Mouse (Mus musculus): Measurements from ENCODE around the gene Map1lc3a. TPM values are rescaled to one million over a fixed set of nuclear protein-coding genes. Genes with fewer than 3 reads are reported as not detected.

Gene Map1lc3a
- polyA plus RNA-seq, 1 experiment from 2014 or later: 161 TPM

- 86% methylated on average over 2 of the region's 2 CpGs for WGBS
- Histone ChIP-seq H3K27ac (ENCODE audit: low read depth, low read length) (no peak overlapping the region), H3K36me3 (ENCODE audit: control insufficient read depth, insufficient read depth, low read length) (peaks cover 23% of the 10 kb centered on the region), H3K4me3 (ENCODE audit: low read depth, low read length) (no peak overlapping the region), H3K4me2 (replicated peaks; ENCODE audit: low read depth, low read length) (no peak overlapping the region), H3K4me1 (replicated peaks; ENCODE audit: control insufficient read depth, insufficient read depth, low read length) (no peaks in the 10 kb centered on the region), H3K9ac (ENCODE audit: low read depth, low read length) (no peak overlapping the region), H3K27me3 (ENCODE audit: control insufficient read depth, insufficient read depth, low read length) (no peaks in the 10 kb centered on the region), H3K9me3 (ENCODE audit: control insufficient read depth, low read length) (no peaks in the 10 kb centered on the region)
- DNase-seq (ENCODE audit: low spot score) (no peak), ATAC-seq (ENCODE audit: low FRiP score) (no peak)
Observed at GRCm38 (mm10) chr2:155248718-155249117, 27.4 kb upstream of the Map1lc3a start.

- Histone ChIP-seq H3K9me3 (ENCODE audit: control insufficient read depth, low read length) (no peaks in the 10 kb centered on the region), H3K4me3 (ENCODE audit: low read depth, low read length) (no peak overlapping the region), H3K4me2 (replicated peaks; ENCODE audit: low read depth, low read length) (no peak overlapping the region), H3K9ac (ENCODE audit: low read depth, low read length) (no peak overlapping the region), H3K27ac (ENCODE audit: low read depth, low read length) (no peak overlapping the region), H3K27me3 (ENCODE audit: control insufficient read depth, insufficient read depth, low read length) (no peaks in the 10 kb centered on the region), H3K4me1 (replicated peaks; ENCODE audit: control insufficient read depth, insufficient read depth, low read length) (no peaks in the 10 kb centered on the region), H3K36me3 (ENCODE audit: control insufficient read depth, insufficient read depth, low read length) (peaks cover 16% of the 10 kb centered on the region)
- 93% methylated on average over 5 of the region's 5 CpGs for WGBS
- DNase-seq (ENCODE audit: low spot score) (no peak), ATAC-seq (ENCODE audit: low FRiP score) (no peak)
Observed at GRCm38 (mm10) chr2:155249588-155249987, 26.5 kb upstream of the Map1lc3a start.

GRCm38 (mm10) chr2:155265526-155265925, 10.6 kb upstream of the Map1lc3a start:
- Histone ChIP-seq H3K4me3 (ENCODE audit: low read depth, low read length) (no peak overlapping the region), H3K9me3 (ENCODE audit: control insufficient read depth, low read length) (no peaks in the 10 kb centered on the region), H3K36me3 (ENCODE audit: control insufficient read depth, insufficient read depth, low read length) (no peaks in the 10 kb centered on the region), H3K27ac (ENCODE audit: low read depth, low read length) (no peak overlapping the region), H3K4me2 (replicated peaks; ENCODE audit: low read depth, low read length) (no peak overlapping the region), H3K27me3 (ENCODE audit: control insufficient read depth, insufficient read depth, low read length) (no peaks in the 10 kb centered on the region), H3K9ac (ENCODE audit: low read depth, low read length) (no peak overlapping the region), H3K4me1 (replicated peaks; ENCODE audit: control insufficient read depth, insufficient read depth, low read length) (no peaks in the 10 kb centered on the region)
- WGBS: 91% methylated on average over 6 of the region's 6 CpGs
- DNase-seq (ENCODE audit: low spot score): no peak
- ATAC-seq (ENCODE audit: low FRiP score): no peak

- DNase-seq (ENCODE audit: low spot score): no peak
- no peak overlapping the region for H3K4me2 ChIP-seq (replicated peaks; ENCODE audit: low read depth, low read length)
- H3K27ac ChIP-seq (ENCODE audit: low read depth, low read length): no peak overlapping the region
- no peak overlapping the region for H3K4me3 ChIP-seq (ENCODE audit: low read depth, low read length)
- no peaks in the 10 kb centered on the region for H3K27me3 ChIP-seq (ENCODE audit: control insufficient read depth, insufficient read depth, low read length)
- no peak for ATAC-seq (ENCODE audit: low FRiP score)
- 87% methylated on average over 5 of the region's 5 CpGs for WGBS
- H3K36me3 ChIP-seq (ENCODE audit: control insufficient read depth, insufficient read depth, low read length): no peaks in the 10 kb centered on the region
- H3K9ac ChIP-seq (ENCODE audit: low read depth, low read length): no peak overlapping the region
- H3K9me3 ChIP-seq (ENCODE audit: control insufficient read depth, low read length): no peaks in the 10 kb centered on the region
- H3K4me1 ChIP-seq (replicated peaks; ENCODE audit: control insufficient read depth, insufficient read depth, low read length): no peaks in the 10 kb centered on the region
Observed at GRCm38 (mm10) chr2:155266896-155267295, 9.2 kb upstream of the Map1lc3a start.

GRCm38 (mm10) chr2:155271957-155272356, 4.1 kb upstream of the Map1lc3a start:
- Histone ChIP-seq H3K27me3 (ENCODE audit: control insufficient read depth, insufficient read depth, low read length) (no peaks in the 10 kb centered on the region), H3K4me1 (replicated peaks; ENCODE audit: control insufficient read depth, insufficient read depth, low read length) (no peaks in the 10 kb centered on the region), H3K4me3 (ENCODE audit: low read depth, low read length) (no peak overlapping the region), H3K4me2 (replicated peaks; ENCODE audit: low read depth, low read length) (no peak overlapping the region), H3K9ac (ENCODE audit: low read depth, low read length) (no peak overlapping the region), H3K36me3 (ENCODE audit: control insufficient read depth, insufficient read depth, low read length) (no peaks in the 10 kb centered on the region), H3K27ac (ENCODE audit: low read depth, low read length) (no peak overlapping the region), H3K9me3 (ENCODE audit: control insufficient read depth, low read length) (no peaks in the 10 kb centered on the region)
- ATAC-seq (ENCODE audit: low FRiP score) (no peak), DNase-seq (ENCODE audit: low spot score) (peak; percentile 8)
- 83% methylated on average over 6 of the region's 6 CpGs for WGBS

- Histone ChIP-seq H3K9ac (ENCODE audit: low read depth, low read length) (no peak overlapping the region), H3K27ac (ENCODE audit: low read depth, low read length) (no peak overlapping the region), H3K4me2 (replicated peaks; ENCODE audit: low read depth, low read length) (no peak overlapping the region), H3K4me1 (replicated peaks; ENCODE audit: control insufficient read depth, insufficient read depth, low read length) (no peaks in the 10 kb centered on the region), H3K36me3 (ENCODE audit: control insufficient read depth, insufficient read depth, low read length) (no peaks in the 10 kb centered on the region), H3K9me3 (ENCODE audit: control insufficient read depth, low read length) (no peaks in the 10 kb centered on the region), H3K27me3 (ENCODE audit: control insufficient read depth, insufficient read depth, low read length) (no peaks in the 10 kb centered on the region), H3K4me3 (ENCODE audit: low read depth, low read length) (no peak overlapping the region)
- 71% methylated on average over 10 of the region's 10 CpGs for WGBS
- DNase-seq (ENCODE audit: low spot score): no peak
- no peak for ATAC-seq (ENCODE audit: low FRiP score)
Observed at GRCm38 (mm10) chr2:155272396-155273170, 3.5 kb upstream of the Map1lc3a start.

- Histone ChIP-seq H3K9ac (ENCODE audit: low read depth, low read length) (no peak overlapping the region), H3K27me3 (ENCODE audit: control insufficient read depth, insufficient read depth, low read length) (no peaks in the 10 kb centered on the region), H3K9me3 (ENCODE audit: control insufficient read depth, low read length) (no peaks in the 10 kb centered on the region), H3K36me3 (ENCODE audit: control insufficient read depth, insufficient read depth, low read length) (no peaks in the 10 kb centered on the region), H3K4me1 (replicated peaks; ENCODE audit: control insufficient read depth, insufficient read depth, low read length) (no peaks in the 10 kb centered on the region), H3K4me2 (replicated peaks; ENCODE audit: low read depth, low read length) (no peak overlapping the region), H3K4me3 (ENCODE audit: low read depth, low read length) (no peak overlapping the region), H3K27ac (ENCODE audit: low read depth, low read length) (no peak overlapping the region)
- ATAC-seq (ENCODE audit: low FRiP score): no peak
- WGBS: 90% methylated on average over 8 of the region's 8 CpGs
- no peak for DNase-seq (ENCODE audit: low spot score)
Observed at GRCm38 (mm10) chr2:155273603-155274002, 2.5 kb upstream of the Map1lc3a start.

- Histone ChIP-seq H3K9ac (ENCODE audit: low read depth, low read length) (peak overlapping the region; percentile 89), H3K4me2 (replicated peaks; ENCODE audit: low read depth, low read length) (peak overlapping the region; percentile 77), H3K9me3 (ENCODE audit: control insufficient read depth, low read length) (no peaks in the 10 kb centered on the region), H3K4me1 (replicated peaks; ENCODE audit: control insufficient read depth, insufficient read depth, low read length) (no peaks in the 10 kb centered on the region), H3K27ac (ENCODE audit: low read depth, low read length) (peak overlapping the region; percentile 63), H3K36me3 (ENCODE audit: control insufficient read depth, insufficient read depth, low read length) (no peaks in the 10 kb centered on the region), H3K27me3 (ENCODE audit: control insufficient read depth, insufficient read depth, low read length) (no peaks in the 10 kb centered on the region), H3K4me3 (ENCODE audit: low read depth, low read length) (peak overlapping the region; percentile 93)
- ATAC-seq (ENCODE audit: low FRiP score) (peak; percentile 81), DNase-seq (ENCODE audit: low spot score) (no peak)
- under 1% methylated on average over 40 of the region's 49 CpGs for WGBS
Observed at GRCm38 (mm10) chr2:155276621-155277175, 601 bp downstream of the Map1lc3a start.

- Histone ChIP-seq H3K4me3 (ENCODE audit: low read depth, low read length) (no peak overlapping the region), H3K4me1 (replicated peaks; ENCODE audit: control insufficient read depth, insufficient read depth, low read length) (no peaks in the 10 kb centered on the region), H3K36me3 (ENCODE audit: control insufficient read depth, insufficient read depth, low read length) (no peaks in the 10 kb centered on the region), H3K4me2 (replicated peaks; ENCODE audit: low read depth, low read length) (no peak overlapping the region; the same call in 1 of the 2 replicates), H3K9ac (ENCODE audit: low read depth, low read length) (no peak overlapping the region), H3K9me3 (ENCODE audit: control insufficient read depth, low read length) (no peaks in the 10 kb centered on the region), H3K27me3 (ENCODE audit: control insufficient read depth, insufficient read depth, low read length) (no peaks in the 10 kb centered on the region), H3K27ac (ENCODE audit: low read depth, low read length) (no peak overlapping the region)
- 78% methylated on average over 2 of the region's 2 CpGs for WGBS
- ATAC-seq (ENCODE audit: low FRiP score) (0 out of 2 replicates have a peak, but pooled peaks have one; percentile 5), DNase-seq (ENCODE audit: low spot score) (no peak)
Observed at GRCm38 (mm10) chr2:155277721-155278120, 1.6 kb downstream of the Map1lc3a start.
